Mouse (Mus musculus): Measurements from ENCODE around the gene Tbc1d10b. TPM values are rescaled to one million over a fixed set of nuclear protein-coding genes. Genes with fewer than 3 reads are reported as not detected.

The Tbc1d10b gene
- total and polyA plus RNA-seq, 3 experiments, result 37.4 to 70.3 TPM; not detected in 1

- peaks cover 4 to 14% of the 10 kb centered on the region in 2 experiments; a peak in 2 of 4 replicates for H3K4me1 ChIP-seq (ENCODE audit: control insufficient read depth in 1 of 2, insufficient read depth in 2 of 2, low read length in 2 of 2)
- no peaks in the 10 kb centered on the region for H3K27me3 ChIP-seq (ENCODE audit: control insufficient read depth in 1 of 2, insufficient read depth in 2 of 2, low read length in 2 of 2)
- peaks cover 7 to 15% of the 10 kb centered on the region in 2 experiments for H3K36me3 ChIP-seq (ENCODE audit: control insufficient read depth in 1 of 2, insufficient read depth in 2 of 2, low read length in 2 of 2)
- peaks cover 17% of the 10 kb centered on the region for H3K79me2 ChIP-seq (ENCODE audit: control insufficient read depth, insufficient read depth, low read length, poor library complexity)
- H3K9me3 ChIP-seq (replicated peaks; ENCODE audit: insufficient read depth, low read length), result no peaks in the 10 kb centered on the region
- peak overlapping the region; percentile 81 for H3K27ac ChIP-seq (ENCODE audit: control insufficient read depth, low read depth, low read length)
- TF ChIP-seq POLR2AphosphoS2 (IDR thresholded peaks at IDR 0.05; ENCODE audit: low read length) (no peak), ELF1 (IDR thresholded peaks at IDR 0.05; ENCODE audit: low read depth, low read length) (0 out of 2 replicates have a peak, but pooled peaks have one; percentile 7)
- peak overlapping the region; percentile 96 for H3K9ac ChIP-seq (ENCODE audit: control insufficient read depth, low read depth, low read length, poor library complexity, severe bottlenecking)
- peak; percentile 38 for DNase-seq (ENCODE audit: low read depth, low spot score)
- H3K4me3 ChIP-seq (ENCODE audit: control insufficient read depth in 1 of 2, insufficient read depth in 1 of 2, low read depth in 2 of 2, low read length in 2 of 2), result peak overlapping the region; percentile 84 to 88
These were observed 36.6 kb upstream of the Tbc1d10b start for GRCm38 (mm10) chr7:127244658-127245510.

GRCm38 (mm10) chr7:127243870-127244657, 35.8 kb upstream of the Tbc1d10b start, which contains the start of gene Zfp771:
Zfp771 (plus strand) TSS chr7:127244274.
- Histone ChIP-seq H3K9me3 (replicated peaks; ENCODE audit: insufficient read depth, low read length) (no peaks in the 10 kb centered on the region), H3K9ac (ENCODE audit: control insufficient read depth, low read depth, low read length, poor library complexity, severe bottlenecking) (peak within 1 kb of the TSS; percentile 96), H3K27ac (ENCODE audit: control insufficient read depth, low read depth, low read length) (peak within 1 kb of the TSS; percentile 97), H3K4me1 (ENCODE audit: control insufficient read depth in 1 of 2, insufficient read depth in 2 of 2, low read length in 2 of 2) (peaks cover 4 to 14% of the 10 kb centered on the region in 2 experiments; a peak in 2 of 4 replicates), H3K4me3 (ENCODE audit: control insufficient read depth in 1 of 2, insufficient read depth in 1 of 2, low read depth in 2 of 2, low read length in 2 of 2) (peak within 1 kb of the TSS; percentile 84 to 88), H3K79me2 (ENCODE audit: control insufficient read depth, insufficient read depth, low read length, poor library complexity) (peaks cover 17% of the 10 kb centered on the region), H3K27me3 (ENCODE audit: control insufficient read depth in 1 of 2, insufficient read depth in 2 of 2, low read length in 2 of 2) (no peaks in the 10 kb centered on the region), H3K36me3 (ENCODE audit: control insufficient read depth in 1 of 2, insufficient read depth in 2 of 2, low read length in 2 of 2) (peaks cover 4 to 15% of the 10 kb centered on the region in 2 experiments)
- no peak; the same call in 1 of the 2 replicates for TF ChIP-seq ELF1 (IDR thresholded peaks at IDR 0.05; ENCODE audit: low read depth, low read length)
- peak; percentile 55 for TF ChIP-seq TCF12 (IDR thresholded peaks at IDR 0.05; ENCODE audit: low read depth, low read length)
- TF ChIP-seq POLR2A (IDR thresholded peaks at IDR 0.05; ENCODE audit: control insufficient read depth in 1 of 2, insufficient read depth in 1 of 2, low read depth in 1 of 2, low read length in 2 of 2, poor library complexity in 1 of 2), result peak; percentile 96
- TF ChIP-seq USF1 (IDR thresholded peaks at IDR 0.05; ENCODE audit: low read depth, low read length), result peak; percentile 62
- no peak for TF ChIP-seq GATA1 (IDR thresholded peaks at IDR 0.05; ENCODE audit: low read depth, low read length)
- no peak; the same call in 1 of the 2 replicates for TF ChIP-seq SIN3A (IDR thresholded peaks at IDR 0.05; ENCODE audit: low read length)
- TF ChIP-seq ZMIZ1 (IDR thresholded peaks at IDR 0.05; ENCODE audit: low read depth, low read length), result peak; percentile 87; the same call in 1 of the 2 replicates
- peak; percentile 78 for TF ChIP-seq POLR2AphosphoS2 (IDR thresholded peaks at IDR 0.05; ENCODE audit: low read length)
- TF ChIP-seq CHD2 (IDR thresholded peaks at IDR 0.05; ENCODE audit: low read length), result no peak
- peak in 1 of 3 experiments; percentile 7; a peak in 1 of 6 replicates for TF ChIP-seq CTCF (IDR thresholded peaks at IDR 0.05 in 2 of 3, conservative IDR thresholded peaks at IDR 0.05 in 1 of 3; ENCODE audit: control insufficient read depth in 1 of 3, insufficient read depth in 1 of 3, low read depth in 2 of 3, low read length in 3 of 3, poor library complexity in 1 of 3, severe bottlenecking in 1 of 3)
- peak; percentile 91; the same call in 1 of the 2 replicates for TF ChIP-seq MXI1 (IDR thresholded peaks at IDR 0.05; ENCODE audit: low read depth, low read length)
- TF ChIP-seq E2F4 (IDR thresholded peaks at IDR 0.05; ENCODE audit: borderline replicate concordance, low read depth, low read length), result no peak
- peak; percentile 75; the same call in 1 of the 2 replicates for TF ChIP-seq TBP (IDR thresholded peaks at IDR 0.05; ENCODE audit: low read depth, low read length)
- TF ChIP-seq HCFC1 (IDR thresholded peaks at IDR 0.05; ENCODE audit: low read depth, low read length), result peak; percentile 29
- TF ChIP-seq CHD1 (IDR thresholded peaks at IDR 0.05; ENCODE audit: low read depth, low read length), result 0 out of 2 replicates have a peak, but pooled peaks have one; percentile 1
- peak; percentile 95 for TF ChIP-seq NELFE (IDR thresholded peaks at IDR 0.05; ENCODE audit: low read depth, low read length)
- peak; percentile 12; the same call in 1 of the 2 replicates for TF ChIP-seq ETS1 (IDR thresholded peaks at IDR 0.05; ENCODE audit: low read depth, low read length)
- TF ChIP-seq KAT2A (conservative IDR thresholded peaks at IDR 0.05; ENCODE audit: low read depth, low read length), result no peak; the same call in 1 of the 2 replicates
- TF ChIP-seq MYC (IDR thresholded peaks at IDR 0.05; ENCODE audit: low read depth, low read length), result peak; percentile 71
- no peak for TF ChIP-seq USF2 (IDR thresholded peaks at IDR 0.05; ENCODE audit: borderline replicate concordance in 1 of 2, insufficient read depth in 1 of 2, low read depth in 1 of 2, low read length in 2 of 2)
- TF ChIP-seq MAFK (IDR thresholded peaks at IDR 0.05; ENCODE audit: borderline replicate concordance, low read depth, low read length), result no peak
- peak; percentile 84 for TF ChIP-seq MAX (IDR thresholded peaks at IDR 0.05; ENCODE audit: low read length)
- 0 out of 2 replicates have a peak, but pooled peaks have one; percentile 37 for TF ChIP-seq UBTF (IDR thresholded peaks at IDR 0.05; ENCODE audit: borderline replicate concordance, insufficient read depth, low read depth, low read length)
- DNase-seq (ENCODE audit: low read depth, low spot score), result peak; percentile 95

Measured in MEL (cell line).